Mouse (Mus musculus): ENCODE results near the gene Xpo6. TPM values are rescaled to one million over a fixed set of nuclear protein-coding genes. Genes with fewer than 3 reads are reported as not detected.

The Xpo6 gene
- polyA plus RNA-seq, 1 experiment from 2014 or later, result 20.0 TPM

- Histone ChIP-seq H3K27ac (ENCODE audit: low read depth, low read length) (no peak overlapping the region), H3K9ac (ENCODE audit: low read depth, low read length) (no peak overlapping the region), H3K36me3 (ENCODE audit: control insufficient read depth, insufficient read depth) (no peaks in the 10 kb centered on the region), H3K27me3 (replicated peaks; ENCODE audit: control insufficient read depth, insufficient read depth, low read length) (no peaks in the 10 kb centered on the region), H3K4me1 (replicated peaks; ENCODE audit: control insufficient read depth, insufficient read depth, low read length) (no peaks in the 10 kb centered on the region), H3K9me3 (ENCODE audit: control insufficient read depth) (no peaks in the 10 kb centered on the region), H3K4me2 (replicated peaks; ENCODE audit: low read depth) (no peak overlapping the region), H3K4me3 (ENCODE audit: low read depth, low read length) (no peak overlapping the region)
- ATAC-seq, result no peak
- WGBS, result 38% methylated on average over 5 of the region's 5 CpGs
- TF ChIP-seq CTCF (IDR thresholded peaks at IDR 0.05; ENCODE audit: low read depth), result no peak
Observed at GRCm38 (mm10) chr7:126226136-126226535, 25.8 kb upstream of the Xpo6 start.

- Histone ChIP-seq H3K27me3 (replicated peaks; ENCODE audit: control insufficient read depth, insufficient read depth, low read length) (no peaks in the 10 kb centered on the region), H3K9ac (ENCODE audit: low read depth, low read length) (no peak overlapping the region), H3K9me3 (ENCODE audit: control insufficient read depth) (no peaks in the 10 kb centered on the region), H3K4me1 (replicated peaks; ENCODE audit: control insufficient read depth, insufficient read depth, low read length) (no peaks in the 10 kb centered on the region), H3K36me3 (ENCODE audit: control insufficient read depth, insufficient read depth) (no peaks in the 10 kb centered on the region), H3K27ac (ENCODE audit: low read depth, low read length) (no peak overlapping the region), H3K4me2 (replicated peaks; ENCODE audit: low read depth) (no peak overlapping the region), H3K4me3 (ENCODE audit: low read depth, low read length) (no peak overlapping the region)
- 55% methylated on average over 3 of the region's 3 CpGs for WGBS
- ATAC-seq, result no peak
- no peak for TF ChIP-seq CTCF (IDR thresholded peaks at IDR 0.05; ENCODE audit: low read depth)
Observed at GRCm38 (mm10) chr7:126222753-126223152, 22.5 kb upstream of the Xpo6 start.

DNA sequence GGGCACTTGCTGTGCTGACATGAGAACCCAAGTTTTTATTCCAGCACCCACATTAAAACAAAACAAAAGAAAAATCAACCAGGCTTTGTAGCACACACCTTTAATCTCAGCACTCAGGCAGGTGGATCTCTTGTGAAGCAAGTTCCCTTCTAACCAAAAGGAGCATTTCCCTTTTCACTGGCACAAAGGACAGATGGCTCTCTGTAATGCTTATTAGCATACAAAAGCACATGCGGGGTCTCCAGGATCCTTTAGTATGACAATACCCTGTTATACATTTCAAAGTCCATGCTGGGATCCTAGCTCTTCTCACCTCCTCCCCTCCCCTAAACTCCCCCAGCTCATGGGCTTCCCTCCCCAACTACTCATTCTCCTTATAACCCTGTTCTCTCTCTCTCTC, 20.3 kb upstream of the Xpo6 start:
- no peak for TF ChIP-seq CTCF (IDR thresholded peaks at IDR 0.05; ENCODE audit: low read depth)
- 20% methylated on average over 1 of the region's 1 CpGs for WGBS

DNA sequence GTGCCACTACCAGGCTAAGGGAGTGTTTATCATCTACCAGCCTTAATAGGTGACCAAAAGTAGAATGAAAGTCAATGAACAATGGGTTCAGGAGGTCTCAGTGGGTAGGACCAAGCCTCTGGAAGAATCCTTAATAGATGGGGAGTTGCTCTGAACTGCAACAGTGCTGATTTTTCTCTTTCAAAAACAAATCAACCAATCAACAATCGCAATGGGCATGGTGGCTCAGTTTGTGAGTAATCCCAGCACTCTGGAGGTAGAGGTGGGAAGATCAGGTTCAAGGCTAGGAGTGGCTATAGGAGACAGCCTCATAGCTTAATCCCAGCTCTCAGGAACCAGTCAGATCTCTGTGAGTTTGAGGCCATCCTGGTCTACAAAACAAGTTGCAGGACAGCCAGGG, 18.0 kb upstream of the Xpo6 start:
- H3K36me3 ChIP-seq (ENCODE audit: control insufficient read depth, insufficient read depth), result no peaks in the 10 kb centered on the region
- no peak for TF ChIP-seq CTCF (IDR thresholded peaks at IDR 0.05; ENCODE audit: low read depth)
- no peak overlapping the region for H3K27ac ChIP-seq (ENCODE audit: low read depth, low read length)
- 78% methylated on average over 1 of the region's 1 CpGs for WGBS
- H3K4me2 ChIP-seq (replicated peaks; ENCODE audit: low read depth), result no peak overlapping the region
- no peaks in the 10 kb centered on the region for H3K9me3 ChIP-seq (ENCODE audit: control insufficient read depth)
- H3K9ac ChIP-seq (ENCODE audit: low read depth, low read length), result no peak overlapping the region
- ATAC-seq, result no peak
- H3K4me1 ChIP-seq (replicated peaks; ENCODE audit: control insufficient read depth, insufficient read depth, low read length), result no peaks in the 10 kb centered on the region
- H3K4me3 ChIP-seq (ENCODE audit: low read depth, low read length), result no peak overlapping the region
- H3K27me3 ChIP-seq (replicated peaks; ENCODE audit: control insufficient read depth, insufficient read depth, low read length), result no peaks in the 10 kb centered on the region

More for the DNA sequence above, 20.3 kb upstream of the Xpo6 start:
- Histone ChIP-seq H3K9me3 (ENCODE audit: control insufficient read depth) (no peaks in the 10 kb centered on the region), H3K4me3 (ENCODE audit: low read depth, low read length) (no peak overlapping the region), H3K9ac (ENCODE audit: low read depth, low read length) (no peak overlapping the region), H3K4me1 (replicated peaks; ENCODE audit: control insufficient read depth, insufficient read depth, low read length) (no peaks in the 10 kb centered on the region), H3K4me2 (replicated peaks; ENCODE audit: low read depth) (no peak overlapping the region), H3K27ac (ENCODE audit: low read depth, low read length) (no peak overlapping the region), H3K36me3 (ENCODE audit: control insufficient read depth, insufficient read depth) (no peaks in the 10 kb centered on the region), H3K27me3 (replicated peaks; ENCODE audit: control insufficient read depth, insufficient read depth, low read length) (no peaks in the 10 kb centered on the region)
- ATAC-seq, result no peak

DNA sequence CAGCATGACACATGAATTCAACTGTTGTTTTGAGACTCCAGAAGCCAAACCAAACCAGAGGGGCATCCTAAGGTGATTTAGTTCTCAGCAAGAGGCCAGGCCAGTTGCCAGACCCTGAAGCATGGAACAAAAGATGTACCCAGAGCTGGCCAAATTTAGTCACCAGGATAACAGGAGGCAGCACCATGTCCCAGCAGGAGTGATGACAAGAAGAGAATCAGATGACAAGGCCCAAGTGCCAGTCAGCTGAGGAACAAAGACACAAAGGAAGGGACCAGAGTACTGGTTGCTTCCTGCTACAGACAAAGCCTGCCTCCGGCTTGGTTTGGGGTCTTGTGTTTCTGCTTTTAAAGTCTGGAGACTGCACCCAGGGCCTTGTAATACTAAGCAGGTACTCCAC, 16.6 kb upstream of the Xpo6 start:
- Histone ChIP-seq H3K9ac (ENCODE audit: low read depth, low read length) (no peak overlapping the region), H3K27ac (ENCODE audit: low read depth, low read length) (no peak overlapping the region), H3K4me3 (ENCODE audit: low read depth, low read length) (no peak overlapping the region), H3K4me2 (replicated peaks; ENCODE audit: low read depth) (no peak overlapping the region), H3K4me1 (replicated peaks; ENCODE audit: control insufficient read depth, insufficient read depth, low read length) (no peaks in the 10 kb centered on the region), H3K36me3 (ENCODE audit: control insufficient read depth, insufficient read depth) (no peaks in the 10 kb centered on the region), H3K9me3 (ENCODE audit: control insufficient read depth) (no peaks in the 10 kb centered on the region), H3K27me3 (replicated peaks; ENCODE audit: control insufficient read depth, insufficient read depth, low read length) (no peaks in the 10 kb centered on the region)
- TF ChIP-seq CTCF (IDR thresholded peaks at IDR 0.05; ENCODE audit: low read depth), result no peak
- no peak for ATAC-seq
- WGBS, result 65% methylated on average over 1 of the region's 1 CpGs

- Histone ChIP-seq H3K27me3 (replicated peaks; ENCODE audit: control insufficient read depth, insufficient read depth, low read length) (no peaks in the 10 kb centered on the region), H3K4me1 (replicated peaks; ENCODE audit: control insufficient read depth, insufficient read depth, low read length) (no peaks in the 10 kb centered on the region), H3K36me3 (ENCODE audit: control insufficient read depth, insufficient read depth) (no peaks in the 10 kb centered on the region), H3K9ac (ENCODE audit: low read depth, low read length) (no peak overlapping the region), H3K27ac (ENCODE audit: low read depth, low read length) (no peak overlapping the region), H3K9me3 (ENCODE audit: control insufficient read depth) (no peaks in the 10 kb centered on the region), H3K4me2 (replicated peaks; ENCODE audit: low read depth) (no peak overlapping the region), H3K4me3 (ENCODE audit: low read depth, low read length) (no peak overlapping the region)
- TF ChIP-seq CTCF (IDR thresholded peaks at IDR 0.05; ENCODE audit: low read depth), result no peak
- no peak for ATAC-seq
- WGBS, result 82% methylated on average over 5 of the region's 5 CpGs
Observed at GRCm38 (mm10) chr7:126210856-126211255, 10.6 kb upstream of the Xpo6 start.

- no peak overlapping the region for H3K27ac ChIP-seq (ENCODE audit: low read depth, low read length)
- no peaks in the 10 kb centered on the region for H3K9me3 ChIP-seq (ENCODE audit: control insufficient read depth)
- H3K4me1 ChIP-seq (replicated peaks; ENCODE audit: control insufficient read depth, insufficient read depth, low read length), result no peaks in the 10 kb centered on the region
- H3K4me2 ChIP-seq (replicated peaks; ENCODE audit: low read depth), result peak overlapping the region; percentile 94
- 93% methylated on average over 4 of the region's 4 CpGs for WGBS
- no peaks in the 10 kb centered on the region for H3K36me3 ChIP-seq (ENCODE audit: control insufficient read depth, insufficient read depth)
- no peaks in the 10 kb centered on the region for H3K27me3 ChIP-seq (replicated peaks; ENCODE audit: control insufficient read depth, insufficient read depth, low read length)
- no peak for ATAC-seq
- no peak for TF ChIP-seq CTCF (IDR thresholded peaks at IDR 0.05; ENCODE audit: low read depth)
- H3K9ac ChIP-seq (ENCODE audit: low read depth, low read length), result no peak overlapping the region
- H3K4me3 ChIP-seq (ENCODE audit: low read depth, low read length), result peak overlapping the region; percentile 91
Observed at GRCm38 (mm10) chr7:126200997-126201345, 670 bp upstream of the Xpo6 start.
